Mouse (Mus musculus) urinary bladder, postnatal 25 days (tissue): ENCODE results near the gene Nup43.

Source experiments
- DNase-seq: peaks from one replicate; pipeline ENCODE4 v3.0.0; 2022; ENCODE audit warnings: low spot score

Gene Nup43

GRCm38 (mm10) chr10:7682249-7682648, 14.9 kb downstream of the Nup43 start:
- DNase-seq, result no peak

- no peak for DNase-seq
These were observed 19.6 kb downstream of the Nup43 start for GRCm38 (mm10) chr10:7686902-7687301.

GRCm38 (mm10) chr10:7695286-7695685, 28.0 kb downstream of the Nup43 start:
- DNase-seq, result no peak

- no peak for DNase-seq
These were observed 32.8 kb downstream of the Nup43 start for GRCm38 (mm10) chr10:7700120-7700519.

GRCm38 (mm10) chr10:7702586-7702985, 35.3 kb downstream of the Nup43 start:
- DNase-seq, result no peak

GRCm38 (mm10) chr10:7710121-7710520, 42.8 kb downstream of the Nup43 start:
- DNase-seq, result no peak

GRCm38 (mm10) chr10:7712506-7712905, 45.2 kb downstream of the Nup43 start:
- no peak for DNase-seq

- DNase-seq, result no peak
These were observed 47.8 kb downstream of the Nup43 start for GRCm38 (mm10) chr10:7715056-7715455.

- peak; percentile 95 for DNase-seq
These were observed 58.6 kb downstream of the Nup43 start, which contains the start of gene Katna1 for GRCm38 (mm10) chr10:7725751-7726500. Katna1 (plus strand) TSS chr10:7726000.

- no peak for DNase-seq
These were observed 59.2 kb downstream of the Nup43 start for GRCm38 (mm10) chr10:7726501-7726812.

- DNase-seq, result no peak
These were observed 59.7 kb downstream of the Nup43 start for GRCm38 (mm10) chr10:7727011-7727410.
